Mouse (Mus musculus) kidney, adult 11 months (tissue): ENCODE measurements around the gene Igfbp1.

Source experiments
- DNase-seq: peaks from one replicate; pipeline ENCODE4 v3.0.0; 2022

The Igfbp1 gene

DNA sequence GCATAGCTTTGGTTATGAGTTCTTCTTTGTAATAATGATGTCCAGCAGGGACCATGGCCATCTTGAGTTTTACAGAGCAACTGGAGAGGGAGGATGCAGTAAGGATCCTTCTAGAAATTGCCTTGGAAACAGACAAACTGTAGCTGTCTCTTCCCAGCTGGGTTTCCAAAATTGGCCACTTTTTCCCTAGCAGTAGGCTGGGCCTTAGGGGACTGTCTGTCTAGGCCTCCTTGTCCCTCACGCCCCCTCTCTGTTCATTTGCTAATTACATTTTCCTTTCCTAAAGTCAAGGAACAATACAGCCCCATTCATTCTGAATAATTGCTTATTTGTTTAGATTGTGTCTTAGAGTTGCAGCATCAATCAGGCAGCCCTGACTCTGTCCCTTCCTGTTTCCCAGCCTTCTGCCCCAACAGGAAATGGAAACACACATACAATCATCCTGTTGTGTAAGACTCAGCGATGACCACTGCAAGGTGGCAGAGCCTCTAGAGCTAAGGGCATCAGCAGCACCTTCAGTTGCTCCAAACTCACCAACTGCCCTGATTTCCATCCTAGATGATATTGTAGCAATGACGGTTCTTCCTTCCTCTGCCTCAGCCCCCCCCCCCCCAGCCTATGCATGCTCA is 37.5 kb downstream of the Igfbp1 start:
- DNase-seq = no peak

DNA sequence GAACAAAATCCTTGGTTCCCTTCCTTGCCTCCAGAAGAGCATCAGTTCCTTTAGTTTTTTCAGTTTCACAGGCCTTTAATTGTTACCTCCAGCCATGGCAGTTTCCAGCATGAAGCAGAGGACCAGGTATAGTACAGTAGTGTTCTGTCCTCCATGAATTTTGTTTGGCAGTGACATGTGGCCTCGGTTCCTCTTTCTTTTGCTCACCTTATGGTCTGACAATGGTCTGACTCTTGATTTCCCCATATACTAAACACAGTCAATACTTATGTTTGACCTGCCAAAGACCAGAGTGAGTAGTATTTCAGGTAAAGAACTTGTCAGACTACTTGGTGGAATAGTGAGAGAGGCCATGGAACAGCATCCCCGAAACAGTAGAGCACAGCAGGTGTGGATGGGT is 39.2 kb downstream of the Igfbp1 start:
- no peak for DNase-seq

- DNase-seq = no peak
Observed at GRCm38 (mm10) chr11:7237712-7238111, 40.1 kb downstream of the Igfbp1 start.

GRCm38 (mm10) chr11:7238546-7238945 is 41.0 kb downstream of the Igfbp1 start:
- no peak for DNase-seq

DNA sequence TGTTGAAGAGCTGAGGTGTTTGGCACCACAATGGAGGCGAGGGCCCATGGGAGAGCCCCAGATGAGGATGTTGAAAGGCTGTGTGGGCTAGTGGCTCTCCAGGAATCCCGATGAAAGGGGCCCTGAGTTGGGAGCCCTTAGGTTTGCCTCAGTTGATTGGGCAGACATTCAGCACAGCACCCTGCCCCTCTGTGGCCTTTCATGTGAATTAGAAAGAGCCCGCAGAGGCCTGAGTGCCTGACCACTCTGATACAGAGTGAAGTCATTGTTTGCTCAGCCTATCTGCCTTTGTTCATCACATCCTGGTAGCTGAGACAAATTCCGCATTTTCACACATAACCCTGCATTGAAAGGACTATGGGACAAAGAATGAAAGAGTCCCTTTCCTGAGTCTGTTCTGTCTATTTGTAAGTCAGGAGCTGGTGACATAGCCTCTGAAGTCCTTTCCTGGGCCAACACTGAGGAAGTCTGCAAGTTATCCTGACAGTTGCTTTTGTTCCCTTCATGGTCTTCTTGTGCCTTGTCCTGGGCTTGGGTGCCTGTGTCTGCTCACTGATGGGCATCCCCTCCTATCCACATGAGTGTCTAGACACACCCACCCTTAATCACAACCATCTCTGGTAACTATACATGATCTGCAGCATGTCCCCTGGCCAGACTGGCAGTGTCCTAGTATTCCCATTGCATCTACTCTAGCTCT is 41.6 kb downstream of the Igfbp1 start:
- DNase-seq = no peak

- no peak for DNase-seq
Observed at GRCm38 (mm10) chr11:7244782-7245181, 47.2 kb downstream of the Igfbp1 start.

- no peak for DNase-seq
Observed at GRCm38 (mm10) chr11:7250415-7250814, 52.8 kb downstream of the Igfbp1 start.

DNA sequence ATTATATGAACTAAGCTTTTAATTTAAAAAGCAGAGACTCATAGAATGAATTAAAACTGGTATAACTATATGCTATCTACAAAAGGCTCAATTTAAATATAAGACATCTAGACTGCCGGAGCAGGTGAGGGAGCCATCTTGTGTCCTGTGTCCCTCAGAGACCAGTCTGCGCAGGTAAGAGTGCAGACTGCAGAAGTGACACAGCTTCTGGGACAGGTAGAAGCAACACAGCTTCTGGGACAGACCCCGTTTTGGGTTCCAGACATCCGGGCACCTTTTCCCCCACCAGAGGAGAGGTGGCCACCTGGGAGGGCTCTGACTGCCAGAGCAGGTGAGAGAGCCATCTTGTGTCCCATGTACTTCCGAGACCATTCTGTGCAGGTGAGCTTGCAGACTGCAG is 53.3 kb downstream of the Igfbp1 start:
- no peak for DNase-seq
